Mouse (Mus musculus) midbrain, embryonic 11.5 days (tissue): ENCODE results near the gene Dusp12. TPM values are rescaled to one million over a fixed set of nuclear protein-coding genes. Genes with fewer than 3 reads are reported as not detected.

Experiments
- ATAC-seq: fragments of 200-750 bp; cut with Nextera tagmentation; 2 replicates; pipeline ENCODE4 v1.8.0; 2017; ENCODE audit warnings: moderate TSS enrichment, moderate library complexity; ENCODE audit not compliant: low FRiP score
- DNase-seq: peaks from one replicate; pipeline ENCODE4 v3.0.0; 2015; ENCODE audit warnings: low spot score; ENCODE audit errors: missing footprints
- H3K27ac ChIP-seq: fragments of 300-500 bp; sonication (generic); 2 replicates; pipeline ENCODE4 v1.5.1; 2014; ENCODE audit warnings: low read depth, low read length
- H3K27me3 ChIP-seq: fragments of 300-500 bp; sonication (generic); 2 replicates; pipeline ENCODE4 v1.6.1; 2014; ENCODE audit warnings: mild to moderate bottlenecking, low read length, moderate library complexity, mixed read lengths; ENCODE audit not compliant: control insufficient read depth, insufficient read depth
- H3K36me3 ChIP-seq: fragments of 300-500 bp; sonication (generic); 2 replicates; pipeline ENCODE4 v1.6.1; 2014; ENCODE audit warnings: mild to moderate bottlenecking, low read length, moderate library complexity, mixed read lengths; ENCODE audit not compliant: control insufficient read depth, insufficient read depth
- H3K4me1 ChIP-seq: fragments of 300-500 bp; sonication (generic); 2 replicates; pipeline ENCODE4 v1.6.1; 2014; ENCODE audit warnings: low read length; ENCODE audit not compliant: control insufficient read depth, insufficient read depth
- H3K4me2 ChIP-seq: fragments of 300-500 bp; sonication (generic); 2 replicates; pipeline ENCODE4 v1.6.1; 2014; ENCODE audit warnings: mild to moderate bottlenecking, moderate library complexity
- H3K4me3 ChIP-seq: fragments of 300-500 bp; sonication (generic); 2 replicates; pipeline ENCODE4 v1.5.1; 2014; ENCODE audit warnings: low read depth, low read length
- H3K9ac ChIP-seq: fragments of 300-500 bp; sonication (generic); 2 replicates; pipeline ENCODE4 v1.6.1; 2014; ENCODE audit warnings: low read length
- H3K9me3 ChIP-seq: fragments of 300-500 bp; sonication (generic); 2 replicates; pipeline ENCODE4 v1.6.1; 2016; ENCODE audit warnings: low read length; ENCODE audit not compliant: control insufficient read depth
- whole genome bisulfite sequencing: fragments of 180-500 bp; shearing (Covaris S2); extraction: QIAGEN DNeasy Blood & Tissue Kit; methylation state at CpG from one replicate; pipeline ENCODE4 v1.1.7; 2014; 5-methylcytosine and 5-hydroxymethylcytosine counted together
- polyA plus RNA-seq: library from polyadenylated mRNA; unstranded; fragments of >200 nt; fragmentation: Nextera tagmentation; extraction: Ambion mirVana; gene quantifications from 2 replicates; pipeline ENCODE4 v1.2.1, GENCODE M21; 2014

Dusp12 gene
- polyA plus RNA-seq, 1 experiment from 2014 or later: 28.9 TPM

- Histone ChIP-seq H3K4me1 (no peaks in the 10 kb centered on the region), H3K27me3 (no peaks in the 10 kb centered on the region), H3K4me3 (no peak overlapping the region), H3K9me3 (no peaks in the 10 kb centered on the region), H3K9ac (no peak overlapping the region), H3K27ac (no peak overlapping the region), H3K4me2 (no peak overlapping the region), H3K36me3 (no peaks in the 10 kb centered on the region)
- no peak for ATAC-seq
- WGBS: 67% methylated on average over 2 of the region's 2 CpGs
- DNase-seq: no peak
Measured at GRCm38 (mm10) chr1:170858872-170859271, 26.5 kb downstream of the Dusp12 start.

- no peak overlapping the region for H3K4me2 ChIP-seq
- H3K27ac ChIP-seq: no peak overlapping the region
- no peak for DNase-seq
- H3K4me3 ChIP-seq: no peak overlapping the region
- H3K36me3 ChIP-seq: no peaks in the 10 kb centered on the region
- WGBS: 87% methylated on average over 2 of the region's 2 CpGs
- H3K9me3 ChIP-seq: no peaks in the 10 kb centered on the region
- ATAC-seq: no peak
- no peaks in the 10 kb centered on the region for H3K4me1 ChIP-seq
- no peak overlapping the region for H3K9ac ChIP-seq
- no peaks in the 10 kb centered on the region for H3K27me3 ChIP-seq
Measured at GRCm38 (mm10) chr1:170857369-170857768, 28.0 kb downstream of the Dusp12 start.

GRCm38 (mm10) chr1:170855056-170855760 is 30.1 kb downstream of the Dusp12 start:
- WGBS: 90% methylated on average over 13 of the region's 13 CpGs
- ATAC-seq: no peak

GRCm38 (mm10) chr1:170853604-170854003 is 31.7 kb downstream of the Dusp12 start:
- Histone ChIP-seq H3K27me3 (no peaks in the 10 kb centered on the region), H3K4me1 (no peaks in the 10 kb centered on the region), H3K27ac (no peak overlapping the region), H3K9ac (no peak overlapping the region), H3K4me2 (no peak overlapping the region), H3K4me3 (no peak overlapping the region), H3K9me3 (no peaks in the 10 kb centered on the region), H3K36me3 (no peaks in the 10 kb centered on the region)
- 95% methylated on average over 3 of the region's 3 CpGs for WGBS
- ATAC-seq (no peak), DNase-seq (no peak)

More at GRCm38 (mm10) chr1:170855056-170855760, 30.1 kb downstream of the Dusp12 start:
- Histone ChIP-seq H3K27ac (no peak overlapping the region), H3K9ac (no peak overlapping the region), H3K4me3 (no peak overlapping the region), H3K4me2 (no peak overlapping the region), H3K27me3 (no peaks in the 10 kb centered on the region), H3K4me1 (no peaks in the 10 kb centered on the region), H3K36me3 (no peaks in the 10 kb centered on the region), H3K9me3 (no peaks in the 10 kb centered on the region)
- DNase-seq: no peak

GRCm38 (mm10) chr1:170850637-170851624 is 34.4 kb downstream of the Dusp12 start:
- Histone ChIP-seq H3K9ac (no peak overlapping the region), H3K27ac (no peak overlapping the region), H3K27me3 (no peaks in the 10 kb centered on the region), H3K4me2 (no peak overlapping the region), H3K4me1 (no peaks in the 10 kb centered on the region), H3K9me3 (no peaks in the 10 kb centered on the region), H3K4me3 (no peak overlapping the region), H3K36me3 (no peaks in the 10 kb centered on the region)
- ATAC-seq: no peak
- WGBS: 90% methylated on average over 23 of the region's 23 CpGs
- DNase-seq: no peak

- no peaks in the 10 kb centered on the region for H3K27me3 ChIP-seq
- DNase-seq: no peak
- no peaks in the 10 kb centered on the region for H3K36me3 ChIP-seq
- 93% methylated on average over 2 of the region's 2 CpGs for WGBS
- H3K4me1 ChIP-seq: no peaks in the 10 kb centered on the region
- no peak overlapping the region for H3K9ac ChIP-seq
- H3K9me3 ChIP-seq: no peaks in the 10 kb centered on the region
- H3K4me2 ChIP-seq: no peak overlapping the region
- no peak for ATAC-seq
- no peak overlapping the region for H3K4me3 ChIP-seq
- H3K27ac ChIP-seq: no peak overlapping the region
Measured at GRCm38 (mm10) chr1:170850007-170850406, 35.3 kb downstream of the Dusp12 start.

GRCm38 (mm10) chr1:170845448-170846307 is 39.7 kb downstream of the Dusp12 start:
- no peaks in the 10 kb centered on the region for H3K4me1 ChIP-seq
- DNase-seq (no peak), ATAC-seq (no peak)
- no peaks in the 10 kb centered on the region for H3K36me3 ChIP-seq
- no peak overlapping the region for H3K9ac ChIP-seq
- no peak overlapping the region for H3K4me2 ChIP-seq
- 48% methylated on average over 10 of the region's 10 CpGs for WGBS
- H3K4me3 ChIP-seq: no peak overlapping the region
- no peaks in the 10 kb centered on the region for H3K9me3 ChIP-seq
- H3K27ac ChIP-seq: no peak overlapping the region
- H3K27me3 ChIP-seq: no peaks in the 10 kb centered on the region

GRCm38 (mm10) chr1:170844380-170844779 is 41.0 kb downstream of the Dusp12 start:
- Histone ChIP-seq H3K9me3 (no peaks in the 10 kb centered on the region), H3K4me3 (no peak overlapping the region), H3K4me2 (no peak overlapping the region), H3K36me3 (no peaks in the 10 kb centered on the region), H3K27ac (no peak overlapping the region), H3K9ac (no peak overlapping the region), H3K4me1 (no peaks in the 10 kb centered on the region), H3K27me3 (no peaks in the 10 kb centered on the region)
- 0 out of 2 replicates have a peak, but pooled peaks have one; percentile 35 for ATAC-seq
- WGBS: 56% methylated on average over 8 of the region's 8 CpGs
- peak; percentile 92 for DNase-seq
